Mouse (Mus musculus) urinary bladder, postnatal 25 days (tissue): Measurements from ENCODE around the gene Spint3.
"Not testable (repeated sequence)": the region's sequence is repeated elsewhere in the genome, so short reads cannot be mapped to it uniquely, and the experiment has no call there.

Source experiments
- DNase-seq: peaks from one replicate; pipeline ENCODE4 v3.0.0; 2022; ENCODE audit warnings: low spot score

The Spint3 gene

GRCm38 (mm10) chr2:164573359-164573758 lies at the start of gene Spint3:
Spint3 (minus strand) TSS chr2:164573459.
- not testable (repeated sequence) for DNase-seq

- DNase-seq = no peak
Measured at GRCm38 (mm10) chr2:164621775-164622174, 48.5 kb upstream of the Spint3 start.

DNA sequence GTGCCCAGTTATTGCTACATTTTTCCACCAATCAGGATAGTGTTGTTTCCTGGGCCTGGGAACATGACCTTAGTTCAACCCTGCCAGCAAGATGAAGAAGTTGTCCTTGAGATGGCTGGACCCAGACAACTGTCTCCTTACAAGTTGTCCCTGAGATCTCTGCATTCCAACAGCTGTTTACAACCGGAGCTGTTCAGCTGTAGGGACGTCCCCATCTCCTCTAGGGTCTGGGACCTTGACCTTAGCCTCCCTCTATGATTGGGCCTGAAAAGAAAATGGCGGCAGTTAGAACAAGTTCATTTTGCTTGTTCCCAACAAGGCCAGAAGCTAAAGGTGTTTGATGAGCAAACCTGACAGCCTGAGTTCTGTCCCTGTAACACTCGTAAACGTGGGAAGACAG lies 45.8 kb upstream of the Spint3 start:
- DNase-seq = no peak

DNA sequence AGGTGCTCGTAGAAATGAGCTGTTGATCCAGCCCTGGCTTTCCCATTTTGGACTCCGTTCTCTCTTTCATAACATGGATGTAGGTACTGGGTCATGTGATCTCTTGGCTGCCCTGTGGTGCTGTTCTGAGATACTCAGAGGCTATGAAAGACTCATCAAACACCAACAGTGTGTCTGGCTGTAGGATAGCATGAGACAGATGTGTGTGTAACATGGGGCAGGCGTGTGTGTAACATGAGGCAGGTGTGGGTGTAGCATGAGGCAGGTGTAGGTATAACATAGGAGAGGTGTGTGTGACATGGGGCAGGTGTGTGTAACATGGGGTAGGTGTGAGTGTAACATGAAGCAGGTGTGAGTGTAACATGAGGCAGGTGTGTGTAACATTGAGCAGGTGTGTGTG lies 42.1 kb upstream of the Spint3 start:
- DNase-seq = no peak

- peak; percentile 14 for DNase-seq
Measured at GRCm38 (mm10) chr2:164613471-164613870, 40.2 kb upstream of the Spint3 start, which contains the start of the genes Wfdc6b and Wfdc8. Wfdc6b (plus strand) TSS chr2:164613522. Wfdc8 (minus strand) TSS chr2:164613626.

DNA sequence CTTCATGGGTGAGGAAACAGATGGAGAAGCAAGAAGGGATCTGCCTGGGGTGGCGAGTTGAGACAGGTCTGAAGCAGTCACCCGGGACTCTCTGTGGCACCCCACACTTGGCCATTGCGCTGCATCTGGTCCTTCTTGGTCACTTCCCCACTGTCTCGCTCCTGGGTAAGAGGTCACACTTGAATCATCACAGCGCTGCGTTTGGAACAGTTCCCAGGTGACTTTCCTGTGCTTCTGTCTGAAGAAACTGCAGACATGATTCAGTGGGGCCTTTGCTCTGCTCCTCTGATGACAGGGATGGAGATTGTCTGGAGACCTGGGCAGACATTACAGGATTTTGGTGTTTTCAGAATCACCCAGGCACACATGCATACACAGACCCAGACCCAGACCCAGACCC lies 35.5 kb upstream of the Spint3 start:
- no peak for DNase-seq

DNA sequence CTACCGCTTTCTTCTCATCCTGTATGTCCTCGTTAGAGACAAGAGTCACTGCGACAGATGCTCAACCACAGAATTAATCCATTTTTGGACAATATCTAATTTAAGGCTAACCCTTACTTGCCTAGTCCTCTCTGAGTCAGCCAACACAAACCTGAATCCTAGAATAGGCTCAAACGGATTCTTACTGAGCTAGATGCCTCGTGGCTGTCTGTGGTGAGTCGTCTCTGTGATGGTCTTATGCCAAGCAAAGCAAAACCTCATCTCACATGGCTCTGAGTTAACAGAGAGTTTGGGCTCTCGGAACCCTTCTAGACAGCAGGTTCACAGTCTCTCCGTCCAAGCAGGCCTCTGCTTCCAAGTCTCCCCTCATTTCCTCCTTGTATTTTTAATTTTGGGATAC lies 31.2 kb upstream of the Spint3 start:
- no peak for DNase-seq

- DNase-seq = no peak
Measured at GRCm38 (mm10) chr2:164603482-164603881, 30.2 kb upstream of the Spint3 start.

GRCm38 (mm10) chr2:164600179-164600578 lies 26.9 kb upstream of the Spint3 start:
- no peak for DNase-seq

GRCm38 (mm10) chr2:164593494-164593893 lies 20.2 kb upstream of the Spint3 start, which contains the start of gene Eppin:
Eppin (minus strand) TSS chr2:164593594.
- no peak for DNase-seq

DNA sequence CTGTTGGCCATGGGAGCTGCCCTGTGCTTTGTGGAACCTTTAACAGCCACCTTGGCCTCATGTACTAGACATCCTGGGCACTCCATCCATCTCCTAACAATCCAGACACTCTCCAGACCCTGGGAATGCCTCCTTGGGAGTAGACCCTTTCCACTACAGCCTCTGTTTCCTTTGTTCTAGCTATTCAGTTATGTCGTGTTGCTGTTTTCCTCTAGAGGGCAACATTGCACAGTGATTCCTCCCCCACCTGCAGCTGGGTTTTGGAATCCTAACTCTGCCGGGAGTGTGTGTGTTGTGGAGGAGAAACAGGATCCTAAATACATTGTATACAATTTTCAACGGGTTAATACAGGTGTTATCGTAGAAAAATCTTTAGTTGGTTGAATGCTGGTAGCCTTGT lies 18.8 kb upstream of the Spint3 start:
- no peak for DNase-seq

- not testable (repeated sequence) for DNase-seq
Measured at GRCm38 (mm10) chr2:164585025-164585725, 11.9 kb upstream of the Spint3 start, which contains the start of gene Wfdc6a. Wfdc6a (minus strand) TSS chr2:164585447.

DNA sequence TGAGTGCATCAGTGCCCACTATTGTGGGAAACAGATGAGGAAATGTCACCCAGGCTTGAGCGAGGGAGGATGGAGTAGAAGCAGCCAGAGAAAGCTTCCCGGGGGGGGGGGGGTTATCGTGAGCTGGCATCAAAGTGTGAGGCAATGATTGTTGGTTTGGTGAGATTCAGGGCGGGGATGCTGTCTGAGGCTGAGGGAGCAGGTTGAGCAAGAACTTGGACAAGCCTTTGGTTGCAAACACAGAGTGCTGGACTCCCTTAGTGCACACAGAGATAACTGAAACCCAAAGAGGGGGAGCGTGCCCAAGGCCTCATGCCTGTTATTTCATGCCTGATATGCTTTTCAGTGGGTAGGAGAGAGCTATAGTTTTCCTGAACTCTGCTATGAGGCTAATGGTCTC lies 5.8 kb downstream of the Spint3 start:
- no peak for DNase-seq

- no peak for DNase-seq
Measured at GRCm38 (mm10) chr2:164566997-164567396, 6.3 kb downstream of the Spint3 start.

- DNase-seq = no peak
Measured at GRCm38 (mm10) chr2:164564346-164564745, 8.9 kb downstream of the Spint3 start.

GRCm38 (mm10) chr2:164563339-164564038 lies 9.8 kb downstream of the Spint3 start:
- peak; percentile 37 for DNase-seq

GRCm38 (mm10) chr2:164562391-164563188 lies 10.7 kb downstream of the Spint3 start, which contains the start of gene Wfdc2:
Wfdc2 (plus strand) TSS chr2:164562413.
- DNase-seq = peak; percentile 49

GRCm38 (mm10) chr2:164560106-164560505 lies 13.2 kb downstream of the Spint3 start:
- DNase-seq = no peak

- DNase-seq = no peak
Measured at GRCm38 (mm10) chr2:164558991-164559645, 14.1 kb downstream of the Spint3 start.

DNA sequence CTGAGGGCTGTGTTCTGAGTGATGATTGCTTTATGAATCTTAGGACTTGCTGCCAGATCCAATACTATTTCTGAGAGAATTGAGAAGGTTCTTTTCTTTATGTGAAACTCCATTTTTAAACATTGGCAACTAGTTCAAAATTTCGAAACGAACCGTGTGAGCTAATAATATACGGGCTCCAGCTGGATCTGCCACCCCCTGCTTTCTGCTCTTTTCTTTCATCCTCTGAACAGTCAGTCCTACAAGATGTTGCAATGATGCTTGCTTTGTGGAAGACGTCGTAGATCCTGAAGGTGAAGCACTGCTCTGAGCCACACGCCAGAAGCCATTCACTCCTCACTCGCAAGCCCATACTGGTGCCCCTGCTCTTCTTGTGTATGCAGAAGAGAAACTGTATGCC lies 14.8 kb downstream of the Spint3 start:
- no peak for DNase-seq

- no peak for DNase-seq
Measured at GRCm38 (mm10) chr2:164551502-164551901, 21.8 kb downstream of the Spint3 start.

DNA sequence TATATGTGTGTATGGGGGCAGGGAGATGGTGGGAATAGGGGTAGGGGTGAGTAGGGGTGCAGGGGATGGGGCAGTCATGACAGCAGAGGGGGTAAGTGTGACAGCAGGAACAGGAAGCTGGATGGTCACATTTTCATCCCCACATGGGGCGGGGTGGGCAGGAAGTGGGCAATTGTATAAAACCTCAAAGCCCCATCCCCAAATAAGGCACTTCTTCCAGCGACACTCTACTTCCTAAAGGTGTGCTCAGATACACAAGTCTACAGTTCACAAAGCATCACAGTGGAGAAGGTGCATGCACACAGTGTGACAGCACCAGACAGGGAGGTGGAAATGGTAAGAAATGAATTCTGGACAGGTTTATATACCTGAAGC lies 22.4 kb downstream of the Spint3 start:
- DNase-seq = no peak
